In the genomic region with DNA sequence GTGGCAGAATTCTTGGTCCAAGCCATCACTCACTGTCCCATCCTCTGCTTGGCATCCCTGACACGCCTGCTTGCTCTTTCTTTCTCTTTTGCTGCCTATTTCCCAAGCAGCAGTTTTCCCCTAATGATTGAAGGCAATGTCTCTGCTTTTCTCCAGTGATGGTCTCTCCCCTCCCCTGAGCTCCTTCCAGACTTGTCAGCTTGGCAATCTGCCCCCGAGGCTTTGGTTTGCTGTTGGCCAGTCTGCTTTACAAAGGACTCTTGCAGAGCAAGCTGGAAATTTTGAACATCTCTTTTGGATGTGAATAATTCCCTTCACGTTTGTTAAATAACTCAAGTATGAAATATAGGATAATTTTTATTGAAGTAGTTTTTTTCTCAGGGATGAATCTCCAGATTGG, we compare ENCODE assay signal across 15 mouse cellular contexts.
DNase-seq lines count a peak whose midpoint lies in the region; ATAC-seq and TF ChIP-seq lines count a peak whose summit lies in the region.
"Had no signal": no experiment of that assay in that cellular context is flagged by ENCODE, and none has a peak within 500 bp of the region (broad histone marks: within the 10 kb centered on the region; RNA-seq: fewer than 3 reads in every experiment).

No protein-coding gene starts in this region.

- DNase-seq in gastrocnemius, postnatal 10 days: peak; percentile 45
- DNase-seq in gastrocnemius, adult 8-10 months (ENCODE audit: low spot score in 2 of 2): no peak
- DNase-seq in lung, postnatal 10 days: peak; percentile 39
- no peak for DNase-seq in lung, postnatal 0 days (ENCODE audit: low spot score)
- DNase-seq in brain, adult 2 months (ENCODE audit: low read depth, low spot score): peak; percentile 63
- peak; percentile 82 to 84 for DNase-seq in cerebellum, postnatal 14 days
- DNase-seq in frontal cortex, postnatal 36 days (ENCODE audit: low spot score in 2 of 2): no peak
- DNase-seq in testis, postnatal 10 days (ENCODE audit: low spot score): no peak
- DNase-seq: heart, adult 18-20 months; kidney, postnatal 25 days; thymus, postnatal 14 days had no signal

- H3K27me3 ChIP-seq in lung, postnatal 0 days (replicated peaks; ENCODE audit: insufficient read depth, low read length): no peaks in the 10 kb centered on the region
- H3K27me3 ChIP-seq: hindbrain, embryonic 15.5 days; liver, embryonic 15.5 days; midbrain, embryonic 15.5 days had no signal

- no peaks in the 10 kb centered on the region for H3K36me3 ChIP-seq in lung, postnatal 0 days (ENCODE audit: insufficient read depth, low read length)
- H3K36me3 ChIP-seq: hindbrain, embryonic 15.5 days; liver, embryonic 15.5 days; midbrain, embryonic 15.5 days had no signal

- no peak overlapping the region for H3K27ac ChIP-seq in lung, postnatal 0 days (ENCODE audit: low read length)
- H3K27ac ChIP-seq: hindbrain, embryonic 15.5 days; liver, embryonic 15.5 days; midbrain, embryonic 15.5 days had no signal

- no peaks in the 10 kb centered on the region for H3K9me3 ChIP-seq in lung, postnatal 0 days (ENCODE audit: low read length)
- H3K9me3 ChIP-seq: hindbrain, embryonic 15.5 days; liver, embryonic 15.5 days; midbrain, embryonic 15.5 days had no signal

- ATAC-seq in lung, postnatal 0 days: no peak
- ATAC-seq: CD4-positive, CD25-positive, alpha-beta regulatory T cell, adult 4 months; midbrain, embryonic 15.5 days had no signal

- no peaks in the 10 kb centered on the region for H3K4me1 ChIP-seq in lung, postnatal 0 days (ENCODE audit: insufficient read depth, low read depth, low read length)
- H3K4me1 ChIP-seq: liver, embryonic 15.5 days had no signal

- 50% methylated on average over 3 of the region's 3 CpGs for WGBS in lung, postnatal 0 days

- H3K4me2 ChIP-seq in lung, postnatal 0 days (replicated peaks; ENCODE audit: low read depth, low read length): no peak overlapping the region
- H3K4me2 ChIP-seq: hindbrain, embryonic 15.5 days; liver, embryonic 15.5 days; midbrain, embryonic 15.5 days had no signal

- no peak overlapping the region for H3K9ac ChIP-seq in lung, postnatal 0 days (replicated peaks; ENCODE audit: low read depth)
- H3K9ac ChIP-seq: hindbrain, embryonic 15.5 days; liver, embryonic 15.5 days; midbrain, embryonic 15.5 days had no signal

- H3K4me3 ChIP-seq in lung, postnatal 0 days (ENCODE audit: low read depth, low read length): no peak overlapping the region
- H3K4me3 ChIP-seq: hindbrain, embryonic 15.5 days; liver, embryonic 15.5 days; midbrain, embryonic 15.5 days had no signal

- TF ChIP-seq CTCF in lung, postnatal 0 days (IDR thresholded peaks at IDR 0.05): no peak

- no peak for TF ChIP-seq EP300 in lung, postnatal 0 days (IDR thresholded peaks at IDR 0.05)

Comparison
In these comparisons a context has a peak if more than half of its experiments do, and no peak if none do; other contexts are left out.
1. DNase-seq: peak in gastrocnemius, postnatal 10 days (single experiment), lung, postnatal 10 days (single experiment), brain, adult 2 months (single experiment) and cerebellum, postnatal 14 days (2 of 2); none in gastrocnemius, adult 8-10 months (0 of 2), lung, postnatal 0 days (single experiment), frontal cortex, postnatal 36 days (0 of 2) and testis, postnatal 10 days (single experiment).